Mouse (Mus musculus) E14TG2a.4 (cell line): ENCODE results near the gene Gm21983.

ENCODE experiments used
- H3K27me3 ChIP-seq: 2 replicates; pipeline ENCODE4 v1.6.1; 2014; ENCODE audit warnings: low read length, control low read depth; ENCODE audit not compliant: insufficient read depth
- H3K36me3 ChIP-seq: 2 replicates; pipeline ENCODE4 v1.6.1; 2014; ENCODE audit warnings: low read length, control low read depth; ENCODE audit not compliant: insufficient read depth
- H3K4me1 ChIP-seq: replicated peaks from 2 replicates; pipeline ENCODE4 v1.6.1; 2014; ENCODE audit warnings: low read depth, low read length, control low read depth
- H3K4me3 ChIP-seq: replicated peaks from 2 replicates; pipeline ENCODE4 v1.5.1; 2014; ENCODE audit warnings: mild to moderate bottlenecking, low read length
- H3K9me3 ChIP-seq: 2 replicates; pipeline ENCODE4 v1.6.1; 2014; ENCODE audit warnings: low read length, control low read depth
- CTCF ChIP-seq: conservative IDR thresholded peaks from 2 replicates; pipeline ENCODE4 v1.5.1; 2014; ENCODE audit warnings: low read length
- NANOG ChIP-seq: IDR thresholded peaks from 2 replicates; pipeline ENCODE4 v1.6.1; 2014; ENCODE audit warnings: borderline replicate concordance, low read length, mixed read lengths
- POU5F1 ChIP-seq: IDR thresholded peaks from 2 replicates; pipeline ENCODE4 v1.6.1; 2014; ENCODE audit warnings: low read length, borderline replicate concordance

The Gm21983 gene

DNA sequence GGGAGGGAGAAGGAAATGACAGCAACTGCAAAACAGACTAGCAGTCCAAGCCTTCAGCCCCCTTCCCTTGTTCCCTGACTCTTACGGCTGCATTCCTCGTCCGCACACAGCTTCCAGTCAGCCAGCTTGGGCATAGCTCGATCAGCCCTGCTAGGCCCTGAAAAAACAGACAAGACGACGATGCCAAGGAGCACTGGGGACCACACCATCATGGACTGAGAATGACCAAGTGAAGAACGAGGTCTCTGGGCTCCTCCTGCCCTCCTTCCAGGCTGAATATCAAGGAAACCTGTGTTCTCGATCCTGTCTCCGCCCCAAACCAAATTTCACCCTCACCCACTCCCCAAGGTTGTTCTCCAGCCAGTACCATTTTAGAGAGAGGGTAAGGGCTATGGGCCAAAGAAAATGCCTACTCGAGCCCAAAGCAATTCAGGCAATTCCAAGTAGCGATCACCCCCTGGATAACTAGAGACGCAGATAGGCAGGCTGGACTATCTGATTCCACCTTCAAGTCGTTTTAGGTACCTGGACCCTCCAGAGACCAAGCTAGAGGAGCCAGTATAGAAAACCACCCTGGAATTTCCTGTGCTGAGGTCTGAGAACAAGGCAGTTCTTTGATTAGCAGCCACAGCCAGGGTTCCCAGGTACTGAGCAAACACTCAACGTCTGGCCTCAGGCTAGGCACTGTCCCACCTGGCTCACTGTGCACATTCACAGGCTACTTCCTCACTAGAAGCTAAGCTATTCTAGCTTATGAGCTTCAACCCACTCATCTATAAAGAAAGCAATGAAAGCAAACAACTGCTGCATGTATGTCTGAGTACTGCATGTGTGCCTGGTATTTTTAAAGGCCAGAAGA is at the start of gene Gm21983, which contains the start of gene Mia:
Gene Gm21983 (minus strand): TSS at position 250 of the 859 bp plus-strand sequence.
Gene Mia (minus strand): TSS at position 321 of the 859 bp plus-strand sequence.
- H3K36me3 ChIP-seq: peaks cover 34% of the 10 kb centered on the region
- TF ChIP-seq NANOG (no peak), CTCF (no peak), POU5F1 (no peak)
- no peaks in the 10 kb centered on the region for H3K9me3 ChIP-seq
- H3K4me3 ChIP-seq: peak within 1 kb of the TSS; percentile 88
- peaks cover 80% of the 10 kb centered on the region for H3K4me1 ChIP-seq
- no peaks in the 10 kb centered on the region for H3K27me3 ChIP-seq

DNA sequence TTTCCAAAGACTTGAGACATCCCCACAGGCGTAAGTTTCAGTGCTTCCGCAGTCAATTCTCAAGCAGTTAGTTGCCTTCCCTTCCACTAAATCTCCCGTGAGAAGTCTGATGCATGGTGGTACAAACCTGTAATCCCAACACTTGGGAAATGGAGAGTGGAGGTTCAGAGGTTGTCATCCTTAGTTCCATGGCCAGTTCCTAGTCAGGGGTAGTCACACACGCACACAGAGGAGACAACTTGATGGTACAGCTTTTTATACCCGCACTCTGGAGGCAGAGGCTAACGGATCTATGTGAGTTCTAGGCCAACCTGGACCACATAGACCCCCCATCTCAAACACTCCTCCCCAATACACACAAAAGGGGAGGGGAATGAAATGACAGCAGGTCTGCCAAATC is 48.0 kb upstream of the Gm21983 start:
- H3K36me3 ChIP-seq: peaks cover 17% of the 10 kb centered on the region
- H3K4me1 ChIP-seq: peaks cover 79% of the 10 kb centered on the region
- no peak for TF ChIP-seq CTCF
- TF ChIP-seq POU5F1: no peak
- no peak for TF ChIP-seq NANOG
- H3K27me3 ChIP-seq: peaks cover 5% of the 10 kb centered on the region
- H3K9me3 ChIP-seq: no peaks in the 10 kb centered on the region
- H3K4me3 ChIP-seq: peak overlapping the region; percentile 95

DNA sequence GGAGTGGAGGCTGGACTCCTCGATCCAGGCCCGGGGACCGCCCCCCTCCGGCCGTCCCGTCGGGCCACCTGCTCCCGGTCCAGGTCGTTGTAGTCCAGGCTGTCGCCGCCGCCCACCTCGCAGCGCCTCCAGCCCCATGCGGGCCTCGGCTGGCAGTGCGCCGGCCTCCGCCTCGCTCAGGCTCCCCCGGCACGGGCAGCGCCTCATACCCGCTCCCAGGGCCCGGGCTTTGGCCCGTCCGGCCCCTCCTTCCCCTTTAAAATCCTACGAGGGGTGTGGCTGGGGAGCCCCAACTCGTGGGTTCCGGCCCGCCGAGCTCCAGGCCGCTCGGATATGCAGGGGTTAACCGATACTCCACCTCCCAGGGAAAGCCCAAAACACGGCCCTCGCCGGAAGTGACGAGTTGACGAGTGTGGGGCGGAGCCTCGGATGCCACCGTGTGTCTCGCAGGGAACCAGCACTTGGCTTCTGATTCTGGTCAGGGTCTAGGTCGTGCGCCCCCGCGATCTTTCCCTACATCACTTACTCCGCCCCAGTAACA is 47.5 kb upstream of the Gm21983 start, which contains the start of gene Itpkc:
Gene Itpkc (minus strand): TSS at position 381 of the 541 bp plus-strand sequence.
- no peak for TF ChIP-seq NANOG
- TF ChIP-seq CTCF: no peak
- no peak for TF ChIP-seq POU5F1
- Histone ChIP-seq H3K4me3 (peak within 1 kb of the TSS; percentile 95), H3K27me3 (peaks cover 5% of the 10 kb centered on the region), H3K9me3 (no peaks in the 10 kb centered on the region), H3K36me3 (peaks cover 17% of the 10 kb centered on the region), H3K4me1 (peaks cover 79% of the 10 kb centered on the region)

DNA sequence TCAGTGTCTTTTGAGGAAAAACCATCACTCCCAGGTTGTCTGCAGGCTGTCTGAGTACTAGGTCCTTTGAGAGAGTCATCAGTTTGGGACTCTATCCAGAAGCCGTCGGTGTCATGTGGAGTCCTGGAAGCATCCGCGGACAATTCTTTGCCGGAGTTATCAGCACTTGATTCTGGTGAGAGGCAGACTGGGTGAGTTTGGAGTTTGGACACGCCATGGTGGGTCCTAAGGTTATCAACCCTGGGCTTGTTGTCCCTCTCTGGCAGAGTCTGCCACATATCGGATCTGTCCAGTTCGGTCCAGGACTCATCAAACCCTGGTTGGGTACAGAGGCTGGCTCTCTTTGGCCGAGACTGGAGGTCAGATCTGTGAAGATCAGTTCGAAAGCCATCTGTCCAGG is 46.8 kb upstream of the Gm21983 start:
- no peak for TF ChIP-seq NANOG
- no peak for TF ChIP-seq CTCF
- no peak for TF ChIP-seq POU5F1
- Histone ChIP-seq H3K4me1 (peaks cover 84% of the 10 kb centered on the region), H3K4me3 (peak overlapping the region; percentile 95), H3K27me3 (peaks cover 5% of the 10 kb centered on the region), H3K36me3 (peaks cover 23% of the 10 kb centered on the region), H3K9me3 (no peaks in the 10 kb centered on the region)

DNA sequence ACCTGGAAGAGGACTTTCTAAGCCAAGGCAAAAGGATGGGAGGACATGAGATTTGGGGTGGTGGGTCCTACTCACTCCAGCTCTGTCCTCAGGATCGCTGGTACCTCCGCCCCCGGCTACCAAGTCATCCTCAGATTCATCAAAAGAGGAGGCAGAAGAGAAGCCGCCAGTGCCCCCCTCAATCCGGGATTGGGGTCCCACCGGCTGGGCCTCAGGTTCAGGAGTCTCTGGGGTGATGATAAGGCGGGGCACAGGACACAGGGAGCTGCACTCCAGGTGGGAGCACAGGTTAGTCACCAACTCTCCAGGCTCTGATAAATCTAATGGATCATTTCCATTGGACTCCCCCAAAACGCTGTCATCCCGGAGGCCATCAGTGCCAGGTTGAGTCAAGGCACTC is 46.4 kb upstream of the Gm21983 start:
- peaks cover 84% of the 10 kb centered on the region for H3K4me1 ChIP-seq

DNA sequence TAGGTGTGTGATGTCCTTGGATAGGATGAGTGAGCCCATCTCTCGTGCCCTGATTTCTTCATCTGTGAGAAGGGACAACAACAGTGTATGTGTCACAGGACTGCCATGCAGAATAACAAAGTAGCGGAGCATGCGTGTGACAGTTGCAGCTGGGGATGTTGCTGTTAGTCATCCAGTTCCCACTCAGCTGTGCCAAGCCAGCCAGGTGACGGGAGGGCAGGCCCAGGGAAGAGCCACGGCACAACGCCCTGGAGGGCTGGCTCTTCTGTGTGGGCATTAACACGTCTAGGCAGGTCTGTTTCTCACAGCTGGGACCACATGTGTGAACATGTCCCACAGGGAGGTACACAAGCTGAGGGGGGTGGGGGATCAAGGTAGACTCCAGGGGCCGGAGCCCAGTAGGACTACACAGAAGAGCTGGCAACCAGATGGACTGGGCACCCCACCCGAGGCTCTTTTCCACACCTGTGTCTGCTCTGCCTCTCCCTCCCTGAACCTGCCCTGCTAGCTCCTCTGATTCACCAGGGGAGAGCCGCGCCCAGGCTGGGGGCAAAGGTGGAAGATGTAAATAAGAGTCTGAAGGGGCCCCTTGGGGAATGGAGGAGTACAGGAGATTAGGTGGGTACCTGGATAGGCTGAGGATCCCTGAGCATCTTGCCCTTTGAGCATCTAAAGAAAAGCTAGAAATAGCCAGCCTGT is 44.1 kb upstream of the Gm21983 start:
- peaks cover 38% of the 10 kb centered on the region for H3K36me3 ChIP-seq
- H3K4me3 ChIP-seq: peak overlapping the region; percentile 32
- TF ChIP-seq POU5F1 (no peak), CTCF (no peak), NANOG (no peak)
- H3K9me3 ChIP-seq: no peaks in the 10 kb centered on the region
- H3K27me3 ChIP-seq: peaks cover 5% of the 10 kb centered on the region
- peaks cover 88% of the 10 kb centered on the region for H3K4me1 ChIP-seq

More for the DNA sequence above, 46.4 kb upstream of the Gm21983 start:
- Histone ChIP-seq H3K9me3 (no peaks in the 10 kb centered on the region), H3K27me3 (peaks cover 5% of the 10 kb centered on the region), H3K4me3 (peak overlapping the region; percentile 95), H3K36me3 (peaks cover 27% of the 10 kb centered on the region)
- TF ChIP-seq NANOG (no peak), CTCF (no peak), POU5F1 (no peak)

DNA sequence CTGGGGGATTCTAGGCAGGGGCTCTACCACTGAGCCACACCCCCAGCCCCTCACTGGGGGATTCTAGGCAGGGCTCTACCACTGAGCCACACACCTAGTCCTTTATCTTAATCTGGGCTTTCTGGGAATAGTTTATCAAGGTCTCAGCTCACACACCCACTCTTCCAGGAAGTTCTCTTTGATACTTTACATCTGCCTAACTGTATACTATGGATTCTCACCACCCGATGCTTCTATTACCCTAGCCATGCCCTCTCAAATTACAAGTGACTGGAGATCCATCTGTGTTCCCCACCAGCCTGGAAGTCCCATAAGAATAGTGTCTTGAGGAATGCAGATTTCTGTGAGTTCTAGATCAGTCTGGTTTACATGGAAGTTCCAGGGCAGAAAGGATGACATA is 41.7 kb upstream of the Gm21983 start:
- Histone ChIP-seq H3K36me3 (peaks cover 61% of the 10 kb centered on the region), H3K9me3 (no peaks in the 10 kb centered on the region), H3K4me3 (no peak overlapping the region), H3K4me1 (peaks cover 86% of the 10 kb centered on the region), H3K27me3 (peaks cover 5% of the 10 kb centered on the region)
- TF ChIP-seq NANOG (no peak), POU5F1 (no peak), CTCF (no peak)

DNA sequence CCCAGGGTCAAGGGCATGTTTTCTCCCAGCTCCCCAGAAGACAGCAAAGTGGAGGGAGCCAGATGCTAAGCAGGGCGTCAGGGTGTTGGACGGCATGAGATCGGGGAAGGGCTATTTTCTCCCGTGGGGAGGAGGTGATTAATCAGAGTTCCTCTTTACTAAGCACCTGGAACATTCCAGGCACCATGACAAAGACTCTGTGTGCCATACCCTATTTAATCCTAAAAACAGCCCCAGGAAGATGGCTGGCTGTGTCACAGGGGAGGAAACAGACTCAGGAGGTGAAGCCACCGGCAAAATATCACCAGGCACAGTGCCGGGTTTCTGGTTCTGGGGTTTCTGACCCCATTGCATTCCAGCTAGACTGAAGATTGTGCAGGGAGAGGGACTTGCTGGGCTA is 41.1 kb upstream of the Gm21983 start:
- H3K4me3 ChIP-seq: no peak overlapping the region
- peaks cover 80% of the 10 kb centered on the region for H3K4me1 ChIP-seq
- peaks cover 65% of the 10 kb centered on the region for H3K36me3 ChIP-seq
- TF ChIP-seq NANOG: no peak
- TF ChIP-seq CTCF: no peak
- TF ChIP-seq POU5F1: no peak
- H3K27me3 ChIP-seq: no peaks in the 10 kb centered on the region
- H3K9me3 ChIP-seq: no peaks in the 10 kb centered on the region
